Mouse (Mus musculus): ENCODE data around the gene Shisa8. TPM values are rescaled to one million over a fixed set of nuclear protein-coding genes. Genes with fewer than 3 reads are reported as not detected.

Shisa8 gene
- total and polyA plus RNA-seq, 3 experiments, result 0.05 TPM; not detected in 2

GRCm38 (mm10) chr15:82156902-82157301 lies 55.7 kb downstream of the Shisa8 start:
- no peaks in the 10 kb centered on the region for H3K9me3 ChIP-seq (replicated peaks)
- H3K36me3 ChIP-seq (replicated peaks), result peaks cover 88% of the 10 kb centered on the region
- TF ChIP-seq CTCF (IDR thresholded peaks at IDR 0.05; ENCODE audit: low read depth, low read length), result no peak
- no peak for TF ChIP-seq TAL1 (conservative IDR thresholded peaks at IDR 0.05; ENCODE audit: low read depth, low read length)
- no peak for TF ChIP-seq GATA2 (IDR thresholded peaks at IDR 0.05; ENCODE audit: borderline replicate concordance, low read depth, low read length)
- no peak for TF ChIP-seq POLR2AphosphoS5 (IDR thresholded peaks at IDR 0.05; ENCODE audit: insufficient replicate concordance, low read depth, low read length)
- no peak for TF ChIP-seq GATA1 (IDR thresholded peaks at IDR 0.05; ENCODE audit: borderline replicate concordance, low read length)
- no peak overlapping the region for H3K4me3 ChIP-seq (ENCODE audit: low read depth, low read length)
- no peaks in the 10 kb centered on the region for H3K27me3 ChIP-seq (ENCODE audit: insufficient read depth, low read length)
- DNase-seq (ENCODE audit: low spot score), result no peak
- H3K4me1 ChIP-seq (ENCODE audit: insufficient read depth, low read depth, low read length), result peaks cover 91% of the 10 kb centered on the region
- ATAC-seq (ENCODE audit: extremely low read depth, insufficient number of reproducible peaks, low FRiP score, poor library complexity, severe bottlenecking), result no peak

- H3K27me3 ChIP-seq (ENCODE audit: insufficient read depth, low read length), result no peaks in the 10 kb centered on the region
- H3K4me1 ChIP-seq (ENCODE audit: insufficient read depth, low read depth, low read length), result peaks cover 91% of the 10 kb centered on the region
- no peak overlapping the region for H3K4me3 ChIP-seq (ENCODE audit: low read depth, low read length)
- ATAC-seq (ENCODE audit: extremely low read depth, insufficient number of reproducible peaks, low FRiP score, poor library complexity, severe bottlenecking) (no peak), DNase-seq (ENCODE audit: low spot score) (no peak)
- no peaks in the 10 kb centered on the region for H3K9me3 ChIP-seq (replicated peaks)
- H3K36me3 ChIP-seq (replicated peaks), result peaks cover 88% of the 10 kb centered on the region
- TF ChIP-seq GATA2 (IDR thresholded peaks at IDR 0.05; ENCODE audit: borderline replicate concordance, low read depth, low read length), result no peak
- no peak for TF ChIP-seq CTCF (IDR thresholded peaks at IDR 0.05; ENCODE audit: low read depth, low read length)
- no peak for TF ChIP-seq GATA1 (IDR thresholded peaks at IDR 0.05; ENCODE audit: borderline replicate concordance, low read length)
- no peak for TF ChIP-seq TAL1 (conservative IDR thresholded peaks at IDR 0.05; ENCODE audit: low read depth, low read length)
These were observed 56.3 kb downstream of the Shisa8 start for GRCm38 (mm10) chr15:82156298-82156697.

Other genes with a start within 250 kb of the Shisa8 start
Only the 20 nearest of the 21 such genes appear.
- gene Xrcc6, start 225.0 kb downstream of the Shisa8 start, total RNA-seq (2014; fragmentation: Nextera tagmentation), result 49.8 and 50.1 TPM in 2 replicates
- 114 and 154 TPM in 2 replicates for gene Xrcc6, start 225.0 kb downstream of the Shisa8 start, total RNA-seq (2017)
- 10.1 and 12.4 TPM in 2 replicates for gene Xrcc6, start 225.0 kb downstream of the Shisa8 start, polyA plus RNA-seq (2012)
- gene Desi1, start 179.0 kb downstream of the Shisa8 start, total RNA-seq (2014; fragmentation: Nextera tagmentation), result 38.2 and 57.9 TPM in 2 replicates
- gene Desi1, start 179.0 kb downstream of the Shisa8 start, total RNA-seq (2017), result 5.4 and 6.1 TPM in 2 replicates
- 45.4 and 60.0 TPM in 2 replicates for gene Desi1, start 179.0 kb downstream of the Shisa8 start, polyA plus RNA-seq (2012)
- 181 TPM in 2 replicates for gene Snu13, start 165.2 kb downstream of the Shisa8 start, total RNA-seq (2014; fragmentation: Nextera tagmentation)
- 269 and 279 TPM in 2 replicates for gene Snu13, start 165.2 kb downstream of the Shisa8 start, total RNA-seq (2017)
- gene Snu13, start 165.2 kb downstream of the Shisa8 start, polyA plus RNA-seq (2012), result 80.5 and 283 TPM in 2 replicates
- gene 4930407I10Rik, start 153.7 kb downstream of the Shisa8 start, total RNA-seq (2014; fragmentation: Nextera tagmentation), result not detected in 2 replicates
- gene 4930407I10Rik, start 153.7 kb downstream of the Shisa8 start, total RNA-seq (2017), result 0.16 TPM in 1 of 2 replicates, not detected in the other
- gene 4930407I10Rik, start 153.7 kb downstream of the Shisa8 start, polyA plus RNA-seq (2012), result not detected in 2 replicates
- gene Mei1, start 142.8 kb downstream of the Shisa8 start, total RNA-seq (2014; fragmentation: Nextera tagmentation), result not detected in 2 replicates
- 0.05 TPM in 1 of 2 replicates, not detected in the other for gene Mei1, start 142.8 kb downstream of the Shisa8 start, total RNA-seq (2017)
- not detected in 2 replicates for gene Mei1, start 142.8 kb downstream of the Shisa8 start, polyA plus RNA-seq (2012)
- gene Ccdc134, start 84.9 kb downstream of the Shisa8 start, total RNA-seq (2014; fragmentation: Nextera tagmentation), result 9.0 and 16.7 TPM in 2 replicates
- 29.7 and 31.7 TPM in 2 replicates for gene Ccdc134, start 84.9 kb downstream of the Shisa8 start, total RNA-seq (2017)
- gene Ccdc134, start 84.9 kb downstream of the Shisa8 start, polyA plus RNA-seq (2012), result 5.5 and 13.9 TPM in 2 replicates
- 97.6 and 164 TPM in 2 replicates for gene Srebf2, start 65.6 kb downstream of the Shisa8 start, total RNA-seq (2014; fragmentation: Nextera tagmentation)
- gene Srebf2, start 65.6 kb downstream of the Shisa8 start, total RNA-seq (2017), result 42.5 and 48.5 TPM in 2 replicates
- gene Srebf2, start 65.6 kb downstream of the Shisa8 start, polyA plus RNA-seq (2012), result 440 and 648 TPM in 2 replicates
- gene Tnfrsf13c, start 11.6 kb upstream of the Shisa8 start, total RNA-seq (2014; fragmentation: Nextera tagmentation), result 1.6 and 2.4 TPM in 2 replicates
- 0.71 and 1.2 TPM in 2 replicates for gene Tnfrsf13c, start 11.6 kb upstream of the Shisa8 start, total RNA-seq (2017)
- 0.18 and 0.65 TPM in 2 replicates for gene Tnfrsf13c, start 11.6 kb upstream of the Shisa8 start, polyA plus RNA-seq (2012)
- 70.7 and 84.1 TPM in 2 replicates for gene Cenpm, start 31.9 kb upstream of the Shisa8 start, total RNA-seq (2014; fragmentation: Nextera tagmentation)
- 13.7 and 15.7 TPM in 2 replicates for gene Cenpm, start 31.9 kb upstream of the Shisa8 start, total RNA-seq (2017)
- 103 and 105 TPM in 2 replicates for gene Cenpm, start 31.9 kb upstream of the Shisa8 start, polyA plus RNA-seq (2012)
- not detected in 2 replicates for gene 1500009C09Rik, start 39.6 kb upstream of the Shisa8 start, total RNA-seq (2014; fragmentation: Nextera tagmentation)
- not detected in 2 replicates for gene 1500009C09Rik, start 39.6 kb upstream of the Shisa8 start, total RNA-seq (2017)
- gene 1500009C09Rik, start 39.6 kb upstream of the Shisa8 start, polyA plus RNA-seq (2012), result not detected in 2 replicates
- not detected in 2 replicates for gene Sept3, start 62.1 kb upstream of the Shisa8 start, total RNA-seq (2014; fragmentation: Nextera tagmentation)
- gene Sept3, start 62.1 kb upstream of the Shisa8 start, total RNA-seq (2017), result 0.05 and 0.12 TPM in 2 replicates
- not detected in 2 replicates for gene Sept3, start 62.1 kb upstream of the Shisa8 start, polyA plus RNA-seq (2012)
- gene Wbp2nl, start 86.1 kb upstream of the Shisa8 start, total RNA-seq (2014; fragmentation: Nextera tagmentation), result not detected in 2 replicates
- gene Wbp2nl, start 86.1 kb upstream of the Shisa8 start, total RNA-seq (2017), result 0.11 TPM in 1 of 2 replicates, not detected in the other
- gene Wbp2nl, start 86.1 kb upstream of the Shisa8 start, polyA plus RNA-seq (2012), result not detected in 2 replicates
- 190 and 198 TPM in 2 replicates for gene Naga, start 126.1 kb upstream of the Shisa8 start, total RNA-seq (2014; fragmentation: Nextera tagmentation)
- 200 and 229 TPM in 2 replicates for gene Naga, start 126.1 kb upstream of the Shisa8 start, total RNA-seq (2017)
- gene Naga, start 126.1 kb upstream of the Shisa8 start, polyA plus RNA-seq (2012), result 274 and 333 TPM in 2 replicates
- gene Pheta2, start 126.1 kb upstream of the Shisa8 start, total RNA-seq (2014; fragmentation: Nextera tagmentation), result 50.8 and 67.8 TPM in 2 replicates
- 37.9 and 42.2 TPM in 2 replicates for gene Pheta2, start 126.1 kb upstream of the Shisa8 start, total RNA-seq (2017)
- gene Pheta2, start 126.1 kb upstream of the Shisa8 start, polyA plus RNA-seq (2012), result 12.5 and 18.8 TPM in 2 replicates
- 68.2 and 118 TPM in 2 replicates for gene Smdt1, start 126.1 kb upstream of the Shisa8 start, total RNA-seq (2014; fragmentation: Nextera tagmentation)
- 115 and 129 TPM in 2 replicates for gene Smdt1, start 126.1 kb upstream of the Shisa8 start, total RNA-seq (2017)
- 116 and 137 TPM in 2 replicates for gene Smdt1, start 126.1 kb upstream of the Shisa8 start, polyA plus RNA-seq (2012)
- gene Ndufa6, start 141.5 kb upstream of the Shisa8 start, total RNA-seq (2014; fragmentation: Nextera tagmentation), result 117 and 124 TPM in 2 replicates
- gene Ndufa6, start 141.5 kb upstream of the Shisa8 start, total RNA-seq (2017), result 344 and 364 TPM in 2 replicates
- gene Ndufa6, start 141.5 kb upstream of the Shisa8 start, polyA plus RNA-seq (2012), result 215 and 331 TPM in 2 replicates
- not detected in 2 replicates for gene Cyp2d22, start 167.4 kb upstream of the Shisa8 start, total RNA-seq (2014; fragmentation: Nextera tagmentation)
- gene Cyp2d22, start 167.4 kb upstream of the Shisa8 start, total RNA-seq (2017), result 0.11 and 1.0 TPM in 2 replicates
- not detected in 2 replicates for gene Cyp2d22, start 167.4 kb upstream of the Shisa8 start, polyA plus RNA-seq (2012)
- not detected in 2 replicates for gene Cyp2d11, start 181.2 kb upstream of the Shisa8 start, total RNA-seq (2014; fragmentation: Nextera tagmentation)
- gene Cyp2d11, start 181.2 kb upstream of the Shisa8 start, total RNA-seq (2017), result not detected in 2 replicates
- gene Cyp2d11, start 181.2 kb upstream of the Shisa8 start, polyA plus RNA-seq (2012), result not detected in 2 replicates
- not detected in 2 replicates for gene Cyp2d10, start 194.4 kb upstream of the Shisa8 start, total RNA-seq (2014; fragmentation: Nextera tagmentation)
- 0.05 TPM in 1 of 2 replicates, not detected in the other for gene Cyp2d10, start 194.4 kb upstream of the Shisa8 start, total RNA-seq (2017)
- gene Cyp2d10, start 194.4 kb upstream of the Shisa8 start, polyA plus RNA-seq (2012), result not detected in 2 replicates
- gene Cyp2d9, start 220.6 kb upstream of the Shisa8 start, total RNA-seq (2014; fragmentation: Nextera tagmentation), result not detected in 2 replicates
- 0.44 and 0.70 TPM in 2 replicates for gene Cyp2d9, start 220.6 kb upstream of the Shisa8 start, total RNA-seq (2017)
- not detected in 2 replicates for gene Cyp2d9, start 220.6 kb upstream of the Shisa8 start, polyA plus RNA-seq (2012)

Data from G1E (cell line).